Mouse (Mus musculus) megakaryocyte, embryonic 14.5 days (primary cell): ENCODE results near the gene Mlx.

Experiments
- FLI1 ChIP-seq: IDR thresholded peaks from 2 replicates; pipeline ENCODE4 v1.6.1; 2012; ENCODE audit warnings: low read length, inconsistent platforms, mixed read lengths
- GATA1 ChIP-seq: IDR thresholded peaks from 3 replicates; pipeline ENCODE4 v1.6.1; 2012; ENCODE audit warnings: mixed read lengths, low read length, inconsistent platforms, borderline replicate concordance

DNA sequence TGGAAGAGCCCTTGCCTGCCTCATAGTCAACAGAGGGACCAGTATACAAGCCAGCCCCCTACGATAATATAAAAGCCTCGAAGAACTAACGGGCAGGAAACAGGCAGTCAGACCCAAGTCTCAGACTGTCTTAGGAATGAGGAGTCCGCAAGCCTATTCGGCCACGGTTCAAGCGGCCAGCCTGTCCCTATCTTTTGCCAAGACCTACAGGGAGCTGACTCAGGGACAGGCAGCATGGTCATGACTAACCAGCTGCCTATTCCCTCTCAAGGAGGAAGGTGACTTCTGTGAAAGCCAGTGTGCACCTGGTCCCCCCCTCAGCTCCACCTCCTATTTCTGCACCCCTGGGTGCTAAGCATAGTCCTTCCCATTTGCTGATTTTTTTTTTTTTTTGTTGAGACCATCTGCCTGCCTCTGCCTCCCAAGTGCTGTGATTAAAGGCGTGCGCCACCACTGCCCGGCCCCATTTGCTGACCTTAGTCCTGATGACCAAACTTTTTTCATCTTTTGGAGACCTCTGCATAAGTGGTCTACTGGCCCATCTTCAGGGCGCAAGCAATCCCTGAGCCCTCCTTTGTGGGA, 42.0 kb downstream of the Mlx start:
- TF ChIP-seq FLI1 (no peak), GATA1 (no peak)
